21 mouse cellular contexts compared by ENCODE assay signal in genomic region chr17:86194921-86195320, GRCm38 (mm10). TPM values are rescaled to one million over a fixed set of nuclear protein-coding genes. Genes with fewer than 3 reads are reported as not detected.
DNase-seq lines count a peak whose midpoint lies in the region; ATAC-seq and TF ChIP-seq lines count a peak whose summit lies in the region.
"Had no signal": no experiment of that assay in that cellular context is flagged by ENCODE, and none has a peak within 500 bp of the region (broad histone marks: within the 10 kb centered on the region; RNA-seq: fewer than 3 reads in every experiment).

No protein-coding gene starts in this region.

- peak; percentile 38 for DNase-seq in embryo, embryonic 10 days (ENCODE audit: low spot score)
- no peak for DNase-seq in embryo, embryonic 9.5 days (ENCODE audit: extremely low spot score)
- DNase-seq in kidney, adult 2 months: peak; percentile 79
- peak; percentile 60 for DNase-seq in adipocyte (ENCODE audit: low spot score)
- peak; percentile 67 to 72 for DNase-seq in kidney, postnatal 36 days
- no peak for DNase-seq in testis, postnatal 14 days (ENCODE audit: low spot score)
- no peak for DNase-seq in B cell, adult 2 months
- DNase-seq: adrenal gland, adult 2 months; adrenal gland, postnatal 25 days; cerebellum, adult 2 months; cerebellum, postnatal 10 days; embryo, embryonic 11 days; gastrocnemius, postnatal 36 days; heart, adult 11 months; heart, postnatal 14 days had no signal

- H3K9me3 ChIP-seq in kidney, embryonic 15.5 days (replicated peaks): no peaks in the 10 kb centered on the region
- H3K9me3 ChIP-seq: embryonic facial prominence, embryonic 12.5 days; forebrain, embryonic 15.5 days; heart, embryonic 15.5 days; hindbrain, embryonic 13.5 days had no signal

- peak overlapping the region; percentile 61; the same call in 1 of the 2 replicates for H3K27ac ChIP-seq in kidney, adult 2 months (ENCODE audit: insufficient read depth, low read depth, low read length)
- H3K27ac ChIP-seq in kidney, embryonic 15.5 days: no peak overlapping the region
- H3K27ac ChIP-seq: embryonic facial prominence, embryonic 12.5 days; forebrain, embryonic 15.5 days; heart, embryonic 15.5 days; hindbrain, embryonic 13.5 days had no signal

- H3K9ac ChIP-seq in kidney, embryonic 15.5 days: no peak overlapping the region
- H3K9ac ChIP-seq: embryonic facial prominence, embryonic 12.5 days; forebrain, embryonic 15.5 days; heart, embryonic 15.5 days; hindbrain, embryonic 13.5 days had no signal

- 56% methylated on average over 8 of the region's 8 CpGs for WGBS in kidney, adult 2 months
- WGBS in kidney, embryonic 15.5 days: 67% methylated on average over 8 of the region's 8 CpGs

- no peak for TF ChIP-seq POLR2A in kidney, adult 2 months (IDR thresholded peaks at IDR 0.05; ENCODE audit: low read depth, low read length)

- H3K4me1 ChIP-seq in kidney, adult 2 months (ENCODE audit: control insufficient read depth, insufficient read depth, low read length): peaks cover 60% of the 10 kb centered on the region
- H3K4me1 ChIP-seq in kidney, embryonic 15.5 days: peaks cover 58% of the 10 kb centered on the region
- H3K4me1 ChIP-seq: embryonic facial prominence, embryonic 12.5 days; forebrain, embryonic 15.5 days; hindbrain, embryonic 13.5 days had no signal

- ATAC-seq in kidney, embryonic 15.5 days (replicated peaks; ENCODE audit: low FRiP score): no peak
- ATAC-seq: forebrain, embryonic 15.5 days had no signal

- H3K36me3 ChIP-seq in kidney, adult 2 months (ENCODE audit: control insufficient read depth, insufficient read depth, low read length): no peaks in the 10 kb centered on the region
- H3K36me3 ChIP-seq in kidney, embryonic 15.5 days: no peaks in the 10 kb centered on the region
- H3K36me3 ChIP-seq: embryonic facial prominence, embryonic 12.5 days; forebrain, embryonic 15.5 days; heart, embryonic 15.5 days; hindbrain, embryonic 13.5 days had no signal

- no peak overlapping the region for H3K4me3 ChIP-seq in kidney, adult 2 months (ENCODE audit: insufficient read depth, low read depth, low read length)
- no peak overlapping the region for H3K4me3 ChIP-seq in kidney, embryonic 15.5 days (replicated peaks)
- H3K4me3 ChIP-seq: embryonic facial prominence, embryonic 12.5 days; forebrain, embryonic 15.5 days; heart, embryonic 15.5 days; hindbrain, embryonic 13.5 days had no signal

- no peak overlapping the region for H3K4me2 ChIP-seq in kidney, embryonic 15.5 days
- H3K4me2 ChIP-seq: embryonic facial prominence, embryonic 12.5 days; forebrain, embryonic 15.5 days; heart, embryonic 11.5 days; heart, embryonic 15.5 days; hindbrain, embryonic 13.5 days had no signal

- TF ChIP-seq CTCF in kidney, adult 2 months (conservative IDR thresholded peaks at IDR 0.05; ENCODE audit: insufficient read depth, insufficient read length, low read depth, low read length): no peak

- no peaks in the 10 kb centered on the region for H3K27me3 ChIP-seq in kidney, adult 2 months (replicated peaks; ENCODE audit: control insufficient read depth, insufficient read depth, low read length)
- H3K27me3 ChIP-seq in kidney, embryonic 15.5 days: no peaks in the 10 kb centered on the region
- H3K27me3 ChIP-seq: embryonic facial prominence, embryonic 12.5 days; forebrain, embryonic 15.5 days; heart, embryonic 15.5 days; hindbrain, embryonic 13.5 days had no signal

RNA-seq across cellular contexts. Expression of gene Prkce, which starts 27.3 kb away (rescaled TPM):
- 5.0 and 6.1 TPM in 2 replicates for polyA plus RNA-seq in kidney, adult 2 months (2012; rRNA removed)
- 6.8 and 7.1 TPM in 2 replicates for polyA plus RNA-seq in kidney, embryonic 15.5 days (2015; fragmentation: Nextera tagmentation; extraction: Ambion mirVana)

RNA-seq across cellular contexts. Expression of gene Srbd1, which starts 49.9 kb away (rescaled TPM):
- 2.3 and 3.6 TPM in 2 replicates for polyA plus RNA-seq in kidney, adult 2 months (2012; rRNA removed)
- 21.0 and 21.7 TPM in 2 replicates for polyA plus RNA-seq in kidney, embryonic 15.5 days (2015; fragmentation: Nextera tagmentation; extraction: Ambion mirVana)

Comparison
In these comparisons a context has a peak if more than half of its experiments do, and no peak if none do; other contexts are left out.
1. DNase-seq: peak in embryo, embryonic 10 days (single experiment), kidney, adult 2 months (single experiment), adipocyte (single experiment) and kidney, postnatal 36 days (2 of 2); none in embryo, embryonic 9.5 days (single experiment), testis, postnatal 14 days (single experiment) and B cell, adult 2 months (0 of 2).